Mouse (Mus musculus): Measurements from ENCODE around the gene Ddost.

Ddost gene

DNA sequence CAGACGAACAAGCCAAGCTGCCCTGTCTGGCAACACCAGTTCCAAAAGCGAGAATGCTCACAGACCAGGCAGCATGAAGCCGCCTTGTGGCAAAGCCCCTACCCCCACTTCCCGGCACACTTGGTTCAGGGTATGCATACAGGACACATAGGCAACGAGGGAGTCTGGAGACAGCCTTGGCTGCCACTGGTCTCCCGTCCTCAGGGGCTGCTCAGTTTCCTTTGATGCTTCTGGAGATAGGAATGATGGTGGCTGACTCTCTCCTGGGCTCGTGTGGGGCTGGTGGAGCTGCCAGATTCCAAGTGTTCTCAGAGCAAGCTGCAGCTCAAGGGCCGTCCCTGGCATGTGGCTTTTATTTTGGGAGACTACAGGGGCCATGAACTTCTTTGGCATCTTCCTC, 36.9 kb downstream of the Ddost start:
- DNase-seq = peak; percentile 44 to 54

DNA sequence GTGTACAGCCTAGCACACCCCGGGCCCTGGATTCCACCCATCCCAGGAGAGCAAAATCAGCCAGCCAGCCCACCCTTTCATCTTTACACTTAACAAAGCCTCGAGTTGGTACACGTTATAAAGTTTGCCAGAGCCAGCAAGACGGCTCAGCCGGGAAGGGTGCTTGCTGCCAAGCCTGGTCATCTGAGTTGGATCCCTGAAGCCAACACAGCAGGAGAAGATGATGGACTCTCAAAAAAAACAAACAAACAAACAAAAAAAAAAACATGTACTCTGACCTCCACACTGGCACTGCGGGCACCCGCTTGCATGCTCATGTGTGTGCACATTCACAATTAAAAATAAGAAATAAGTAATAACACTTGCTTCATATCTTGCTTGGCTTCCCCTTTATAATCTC, 37.5 kb downstream of the Ddost start:
- DNase-seq = peak; percentile 34 to 47

DNA sequence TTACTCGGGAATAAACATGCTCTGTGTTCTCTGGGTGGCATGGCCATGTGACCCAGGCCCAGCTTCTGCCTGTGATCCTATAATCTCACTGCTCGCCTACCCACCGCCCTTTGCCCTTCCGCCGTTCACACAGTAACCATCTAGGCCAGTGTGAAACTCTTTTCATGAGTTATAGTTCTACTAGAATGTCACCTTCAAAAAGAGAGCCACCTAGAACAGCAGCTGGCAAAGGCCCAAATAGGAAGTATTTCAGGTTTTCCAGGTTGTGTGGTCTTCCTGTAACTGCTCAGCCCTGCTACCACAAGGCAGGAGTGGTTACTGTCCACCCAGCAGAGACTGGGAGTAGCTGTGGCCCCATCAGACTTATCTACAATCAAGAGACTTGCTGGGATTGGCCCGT, 38.2 kb downstream of the Ddost start:
- DNase-seq = no peak

DNA sequence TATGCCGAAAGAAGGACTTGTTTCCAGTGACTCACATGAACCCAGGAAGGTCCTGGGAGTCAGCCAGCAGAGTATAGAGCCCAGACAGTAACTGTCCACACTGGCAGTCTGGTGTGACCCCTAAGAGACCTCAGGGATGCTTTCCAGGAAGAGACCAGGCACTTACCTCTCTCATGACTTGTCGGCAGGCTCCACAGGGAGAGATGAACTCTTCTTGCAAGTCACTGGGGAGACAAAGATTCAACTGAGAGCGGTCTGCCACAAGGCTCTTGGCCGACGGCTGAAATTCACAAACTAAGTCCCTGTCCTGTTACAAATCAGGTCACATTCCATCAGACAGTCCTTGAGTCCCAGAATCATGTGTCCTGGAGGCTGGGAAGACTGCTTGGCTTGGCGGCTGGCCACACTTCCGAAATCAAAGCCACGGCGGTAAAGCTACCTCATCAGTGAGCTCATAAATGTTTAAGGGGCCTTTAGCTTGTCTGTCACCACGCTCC, 38.9 kb downstream of the Ddost start:
- peak; percentile 70 to 73 for DNase-seq

DNA sequence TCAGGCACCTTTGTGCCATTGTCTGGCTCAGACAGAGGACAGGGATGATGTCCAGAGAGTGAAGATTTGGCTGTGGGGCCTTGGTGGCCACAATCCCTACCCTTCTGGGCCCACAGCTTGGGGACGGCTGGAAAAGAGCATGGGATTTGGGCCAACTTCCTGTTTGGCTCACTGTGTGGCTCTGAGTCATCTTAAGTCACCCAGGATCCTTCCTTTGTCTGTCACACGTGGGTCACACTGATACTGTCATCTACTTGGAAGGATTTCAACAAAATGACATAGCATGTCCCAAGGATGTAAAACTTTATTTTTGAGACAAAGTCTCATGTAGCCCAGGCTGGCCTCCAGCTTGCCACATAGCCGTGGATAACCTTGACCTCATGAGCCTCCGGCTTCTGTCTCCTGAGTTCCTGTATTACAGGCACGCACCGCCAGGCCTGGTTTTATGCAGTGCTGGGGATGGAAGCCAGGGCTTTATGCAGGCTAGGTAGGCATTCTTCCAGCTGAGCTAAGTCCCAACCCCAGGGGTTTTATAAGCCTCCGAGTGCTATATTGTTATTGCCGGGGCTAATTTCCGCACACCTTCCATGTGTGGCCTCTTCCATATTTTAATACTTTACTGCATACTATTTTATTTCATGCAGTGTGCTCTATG, 40.5 kb downstream of the Ddost start:
- peak; percentile 70 to 80 for DNase-seq

DNA sequence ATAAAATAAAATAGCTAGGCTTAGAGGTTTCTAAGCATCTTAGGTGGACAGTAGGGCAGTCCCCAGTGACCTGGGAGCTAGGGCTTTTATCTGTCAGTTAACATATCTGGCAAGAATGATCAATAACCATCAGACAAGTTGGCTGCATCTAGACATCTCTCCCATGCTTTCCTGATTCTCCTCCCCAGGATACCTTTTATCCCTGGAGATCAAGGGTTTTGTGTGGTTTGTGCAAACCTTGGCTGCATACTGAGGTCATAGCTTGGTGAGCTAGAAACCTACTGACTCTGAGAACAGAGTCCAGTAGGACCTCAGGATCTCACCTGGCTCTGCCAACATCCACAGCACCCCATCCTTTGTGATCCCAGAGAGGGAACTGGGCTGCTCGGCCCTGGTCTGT, 42.8 kb downstream of the Ddost start:
- no peak for DNase-seq

DNA sequence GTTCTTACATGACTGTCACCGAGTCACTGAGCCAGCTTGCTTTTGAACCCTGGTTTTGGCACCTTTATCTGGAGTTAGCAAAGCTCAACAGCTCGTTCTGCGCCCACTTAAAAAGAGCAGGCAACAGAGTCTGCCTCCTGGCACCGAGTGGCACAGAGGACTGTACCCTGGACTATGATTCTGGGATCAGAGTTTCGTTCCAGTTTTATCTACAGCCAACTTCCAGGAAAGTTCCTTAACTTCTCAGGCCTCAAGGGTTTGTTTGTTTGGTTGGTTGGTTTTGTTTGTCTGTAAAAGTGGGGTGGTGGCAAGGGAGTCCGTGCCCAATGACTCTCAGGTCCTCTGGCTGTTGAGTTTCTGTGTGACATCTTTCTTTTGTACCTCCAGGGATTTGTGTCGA, 44.2 kb downstream of the Ddost start:
- DNase-seq = no peak

DNA sequence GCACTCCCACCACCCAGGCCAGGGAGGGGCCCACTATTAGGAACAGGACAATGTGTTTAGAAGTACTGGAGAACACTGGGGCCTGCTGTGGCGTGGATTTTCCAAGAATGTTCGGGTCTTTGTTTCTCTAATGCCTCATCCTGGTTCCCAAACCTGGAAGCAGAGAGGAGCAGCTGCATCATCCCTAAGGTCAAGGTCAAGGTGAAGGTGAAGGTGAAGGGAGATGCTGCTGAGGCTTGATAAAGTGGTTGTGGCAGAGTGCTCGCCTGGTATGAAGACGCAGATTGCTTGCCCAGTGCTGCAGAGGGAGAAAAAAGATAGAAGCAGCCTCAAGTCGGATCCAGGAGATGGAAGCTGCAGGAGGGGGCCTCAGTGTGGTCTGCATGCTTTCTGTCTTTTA, 47.3 kb downstream of the Ddost start:
- no peak for DNase-seq

DNA sequence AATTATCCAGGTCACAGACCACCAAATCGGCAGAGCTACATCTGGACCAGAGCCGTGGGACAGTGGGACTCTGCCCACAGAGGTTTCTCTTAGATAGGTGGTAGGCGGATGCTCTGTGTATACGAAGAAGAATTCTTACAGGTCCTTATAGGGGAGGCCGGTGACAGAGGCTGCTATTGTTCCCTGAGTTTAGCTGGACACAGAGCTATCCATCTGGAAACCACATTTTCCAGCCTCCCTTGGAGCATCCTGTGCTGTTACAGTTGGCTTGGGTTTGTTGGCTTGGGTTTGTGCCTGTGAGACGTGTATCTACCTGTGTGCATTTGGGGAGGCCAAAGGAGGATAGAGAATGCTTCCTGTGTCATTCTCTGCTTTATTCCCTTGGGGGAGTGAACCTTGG, 48.2 kb downstream of the Ddost start:
- no peak for DNase-seq

DNA sequence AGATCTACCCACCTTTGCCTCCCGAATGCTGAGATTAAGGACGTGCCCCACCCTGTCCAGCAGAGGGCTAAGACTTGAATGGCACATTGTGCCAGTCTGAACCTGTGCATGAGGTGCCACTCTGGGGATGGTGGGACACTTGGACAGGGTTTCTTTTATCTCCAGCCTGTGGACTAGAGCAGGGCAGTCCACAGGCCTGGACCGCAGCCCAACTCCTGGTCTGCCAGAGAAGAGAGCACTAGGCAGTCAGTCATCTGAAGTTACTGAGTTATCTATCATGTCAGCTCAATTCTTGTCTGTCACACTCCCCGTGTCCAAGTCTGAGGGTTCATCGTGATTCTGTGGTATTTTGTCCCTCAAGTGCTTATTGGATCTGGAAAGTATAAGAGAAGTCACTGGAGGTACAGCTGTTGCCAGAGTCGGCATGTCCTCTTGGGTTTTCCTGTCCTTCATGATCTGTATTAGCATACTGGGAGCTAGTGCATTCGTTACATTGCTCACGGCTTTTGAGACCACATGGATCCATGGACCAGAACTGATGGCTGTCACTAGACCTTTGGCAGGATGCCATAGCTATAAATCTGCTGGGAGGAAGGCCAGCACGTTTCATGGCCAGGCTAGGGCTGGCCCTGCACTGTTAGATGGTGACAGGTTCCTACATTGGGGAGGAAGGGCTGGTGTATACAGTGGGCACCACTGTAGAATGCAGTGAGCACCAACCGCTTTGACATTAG, 49.1 kb downstream of the Ddost start:
- DNase-seq = peak; percentile 38 to 40

DNA sequence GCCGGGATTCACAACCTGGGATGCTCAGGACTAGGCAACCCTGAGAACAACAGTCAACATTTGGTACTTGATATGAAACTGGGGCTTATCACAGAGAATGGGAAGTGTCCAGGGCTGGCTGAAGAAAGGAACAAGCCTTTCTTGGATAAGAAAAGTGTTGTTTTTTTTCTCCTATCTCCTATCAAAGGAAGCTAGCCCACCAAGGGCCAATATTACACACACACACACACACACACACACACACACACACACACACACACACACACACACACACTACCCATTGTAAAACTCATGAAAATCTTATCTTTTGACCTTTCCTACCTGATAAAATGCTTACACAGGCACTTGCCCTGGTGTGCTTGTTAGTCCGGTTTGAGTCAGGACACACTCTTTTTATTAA, 51.0 kb downstream of the Ddost start:
- no peak for DNase-seq

DNA sequence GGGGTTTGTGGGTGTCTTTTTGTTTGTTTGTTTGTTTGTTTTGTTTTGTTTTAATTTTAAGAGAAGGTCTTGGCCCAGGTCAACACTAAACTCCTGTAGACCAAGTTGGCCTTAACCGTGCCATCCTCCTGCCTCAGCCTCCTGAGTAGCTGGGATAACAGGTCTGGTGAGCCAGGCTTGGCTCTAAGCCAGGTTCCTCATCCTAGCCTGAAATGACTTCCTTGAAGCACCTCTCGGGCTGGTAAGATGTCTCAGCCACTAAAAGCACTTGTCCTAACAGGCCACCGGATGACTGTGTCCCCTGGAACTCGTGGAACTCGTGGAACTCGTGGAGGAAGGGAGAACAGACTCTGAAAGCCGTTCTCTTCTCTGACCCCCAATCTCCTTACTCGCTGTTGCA, 51.6 kb downstream of the Ddost start:
- DNase-seq = no peak

DNA sequence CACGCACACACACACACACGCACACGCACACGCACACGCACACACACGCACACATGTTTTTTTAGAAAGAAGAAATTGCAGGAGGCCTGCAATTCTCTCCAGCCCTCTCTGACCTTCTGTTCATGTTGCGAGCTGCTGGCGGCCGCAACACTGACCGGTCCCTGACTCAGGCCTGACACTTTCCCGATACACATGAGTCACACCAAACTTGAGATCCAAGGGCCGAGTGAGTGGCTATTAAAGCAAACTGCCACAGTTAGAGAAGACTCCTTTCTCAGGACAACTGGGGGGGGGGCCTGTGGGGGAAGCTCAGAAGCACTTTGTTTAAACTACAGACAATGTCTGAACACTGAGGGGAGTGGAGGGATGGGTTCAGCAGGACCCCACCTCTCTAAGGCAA, 52.0 kb downstream of the Ddost start:
- DNase-seq = no peak

DNA sequence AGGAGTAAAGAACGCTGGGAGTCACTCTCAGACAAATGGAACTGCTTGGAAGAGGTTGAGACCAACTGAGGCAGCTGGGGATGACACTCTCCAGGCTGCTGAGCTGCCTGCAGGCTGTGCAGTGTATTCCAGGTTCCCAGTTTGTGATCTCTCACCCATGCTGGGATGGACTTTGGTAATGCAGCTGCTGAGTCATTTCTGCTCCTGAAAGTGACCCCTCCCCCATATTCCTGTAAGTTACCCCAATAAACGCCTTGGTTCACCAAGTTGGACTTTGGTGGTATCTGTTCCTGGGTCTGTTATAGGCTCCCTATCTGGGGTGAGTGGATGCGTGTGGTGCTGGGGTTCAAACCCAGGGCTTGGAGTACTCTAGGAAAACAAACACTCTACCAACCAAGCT, 53.6 kb downstream of the Ddost start:
- no peak for DNase-seq

DNA sequence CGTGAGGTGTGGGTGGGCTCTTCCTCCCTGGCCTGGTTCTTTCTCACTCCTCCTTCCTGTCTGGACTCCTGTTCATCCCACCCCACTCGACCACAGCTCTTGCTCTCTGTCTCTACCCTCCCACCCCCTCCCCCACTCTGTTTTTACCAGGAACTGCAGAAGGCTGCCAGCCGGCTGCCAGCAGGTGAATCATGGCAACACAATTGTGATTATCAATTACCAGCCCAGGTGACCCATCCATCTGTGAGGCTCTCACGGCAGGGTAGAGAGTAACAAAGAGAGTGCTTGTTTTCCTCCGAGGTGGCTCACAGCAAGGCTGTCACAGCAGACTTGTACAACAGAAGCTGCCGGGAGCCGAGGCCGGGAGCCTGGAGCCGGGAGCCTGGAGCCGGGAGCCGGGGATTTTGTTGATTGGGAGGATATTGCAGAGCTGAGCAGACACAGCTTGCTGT, 56.9 kb downstream of the Ddost start:
- peak; percentile 52 to 69 for DNase-seq
